8 mouse cellular contexts compared by ENCODE assay signal in the genomic region with DNA sequence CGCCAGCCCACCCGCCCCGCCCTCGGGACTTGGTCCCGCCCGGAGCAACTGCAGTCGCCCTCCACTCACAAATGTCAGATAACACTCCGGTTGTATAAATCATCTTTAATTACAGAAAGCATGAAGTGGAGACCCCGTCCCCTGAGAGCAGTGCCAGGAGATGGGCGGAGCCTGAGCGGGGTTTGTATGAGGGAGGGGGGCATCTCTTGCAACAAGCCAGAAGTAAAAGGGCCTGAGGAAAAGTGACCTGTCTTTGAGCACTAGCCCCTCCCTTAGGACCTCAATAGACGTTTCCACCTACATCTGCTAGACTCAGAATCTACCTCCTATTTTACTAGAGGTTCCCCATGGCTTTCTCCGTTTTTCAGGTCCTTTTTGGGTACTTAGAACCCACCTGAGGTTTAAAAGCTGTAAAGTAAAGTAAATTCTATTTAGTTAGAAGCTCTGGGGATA. TPM values are rescaled to one million over a fixed set of nuclear protein-coding genes. Genes with fewer than 3 reads are reported as not detected.
DNase-seq lines count a peak whose midpoint lies in the region; ATAC-seq and TF ChIP-seq lines count a peak whose summit lies in the region.

No protein-coding gene starts in this region.

- no peaks in the 10 kb centered on the region for H3K9me3 ChIP-seq in heart, embryonic 16.5 days (replicated peaks; ENCODE audit: control insufficient read depth, low read length)
- H3K9me3 ChIP-seq in G1E (replicated peaks): no peaks in the 10 kb centered on the region
- no peaks in the 10 kb centered on the region for H3K9me3 ChIP-seq in forebrain, postnatal 0 days (ENCODE audit: low read length)
- no peaks in the 10 kb centered on the region for H3K9me3 ChIP-seq in midbrain, embryonic 11.5 days (ENCODE audit: control insufficient read depth, low read length)

- H3K4me2 ChIP-seq in heart, embryonic 16.5 days (ENCODE audit: low read depth, low read length): peak overlapping the region; percentile 99
- peak overlapping the region; percentile 60 for H3K4me2 ChIP-seq in forebrain, postnatal 0 days (ENCODE audit: low read depth)
- peak overlapping the region; percentile 76 for H3K4me2 ChIP-seq in midbrain, embryonic 11.5 days

- no peak overlapping the region for H3K27ac ChIP-seq in heart, embryonic 16.5 days (ENCODE audit: low read length)
- H3K27ac ChIP-seq in forebrain, postnatal 0 days (ENCODE audit: low read depth, low read length): no peak overlapping the region
- H3K27ac ChIP-seq in midbrain, embryonic 11.5 days (ENCODE audit: low read depth, low read length): no peak overlapping the region

- H3K4me3 ChIP-seq in heart, embryonic 16.5 days (ENCODE audit: low read length): peak overlapping the region; percentile 73
- peak overlapping the region; percentile 73 for H3K4me3 ChIP-seq in G1E (ENCODE audit: low read depth, low read length)
- H3K4me3 ChIP-seq in forebrain, postnatal 0 days (ENCODE audit: low read depth, low read length): peak overlapping the region; percentile 34
- H3K4me3 ChIP-seq in midbrain, embryonic 11.5 days (ENCODE audit: low read depth, low read length): peak overlapping the region; percentile 31

- ATAC-seq in heart, embryonic 16.5 days (replicated peaks; ENCODE audit: extremely low read depth, insufficient read depth, low FRiP score): no peak
- no peak for ATAC-seq in G1E (ENCODE audit: extremely low read depth, insufficient number of reproducible peaks, low FRiP score, poor library complexity, severe bottlenecking)
- no peak for ATAC-seq in forebrain, postnatal 0 days
- no peak for ATAC-seq in midbrain, embryonic 11.5 days (ENCODE audit: low FRiP score)

- no peak for DNase-seq in heart, adult 8-10 months (ENCODE audit: low spot score)
- no peak for DNase-seq in G1E (ENCODE audit: low spot score)
- DNase-seq in forebrain, postnatal 0 days: no peak
- DNase-seq in midbrain, embryonic 11.5 days (ENCODE audit: low spot score, missing footprints): no peak
- DNase-seq in urinary bladder, adult 2 months (ENCODE audit: low spot score): no peak
- no peak for DNase-seq in adrenal gland, postnatal 10 days
- no peak for DNase-seq in thymus, postnatal 0 days (ENCODE audit: low spot score)

- TF ChIP-seq CTCF in G1E (IDR thresholded peaks at IDR 0.05; ENCODE audit: low read depth, low read length): no peak
- no peak for TF ChIP-seq CTCF in forebrain, postnatal 0 days (IDR thresholded peaks at IDR 0.05; ENCODE audit: low read depth)

- peak overlapping the region; percentile 79 for H3K9ac ChIP-seq in heart, embryonic 16.5 days (ENCODE audit: low read length)
- H3K9ac ChIP-seq in forebrain, postnatal 0 days: no peak overlapping the region
- H3K9ac ChIP-seq in midbrain, embryonic 11.5 days (ENCODE audit: low read length): peak overlapping the region; percentile 49; the same call in 1 of the 2 replicates

- WGBS in heart, embryonic 16.5 days: 4% methylated on average over 13 of the region's 13 CpGs
- WGBS in forebrain, postnatal 0 days: 4% methylated on average over 13 of the region's 13 CpGs
- 2% methylated on average over 13 of the region's 13 CpGs for WGBS in midbrain, embryonic 11.5 days

- no peaks in the 10 kb centered on the region for H3K36me3 ChIP-seq in heart, embryonic 16.5 days (ENCODE audit: control insufficient read depth, insufficient read depth)
- peaks cover 11% of the 10 kb centered on the region for H3K36me3 ChIP-seq in G1E (replicated peaks)
- H3K36me3 ChIP-seq in forebrain, postnatal 0 days (ENCODE audit: insufficient read depth): peaks cover 7% of the 10 kb centered on the region; the same call in 1 of the 2 replicates
- no peaks in the 10 kb centered on the region for H3K36me3 ChIP-seq in midbrain, embryonic 11.5 days (ENCODE audit: control insufficient read depth, insufficient read depth, low read length)

- H3K27me3 ChIP-seq in heart, embryonic 16.5 days (ENCODE audit: control insufficient read depth, insufficient read depth, low read length): 0 out of 2 replicates have a peak, but pooled peaks cover 2% of the 10 kb centered on the region
- peaks cover 65% of the 10 kb centered on the region for H3K27me3 ChIP-seq in G1E (ENCODE audit: insufficient read depth, low read length)
- no peaks in the 10 kb centered on the region for H3K27me3 ChIP-seq in forebrain, postnatal 0 days (ENCODE audit: insufficient read depth, low read length)
- peaks cover 12% of the 10 kb centered on the region for H3K27me3 ChIP-seq in midbrain, embryonic 11.5 days (ENCODE audit: control insufficient read depth, insufficient read depth, low read length)

- H3K4me1 ChIP-seq in heart, embryonic 16.5 days (ENCODE audit: control insufficient read depth, insufficient read depth, low read length): peaks cover 19% of the 10 kb centered on the region
- H3K4me1 ChIP-seq in G1E (ENCODE audit: insufficient read depth, low read depth, low read length): peaks cover 44% of the 10 kb centered on the region
- H3K4me1 ChIP-seq in forebrain, postnatal 0 days (ENCODE audit: insufficient read depth): peaks cover 12% of the 10 kb centered on the region
- H3K4me1 ChIP-seq in midbrain, embryonic 11.5 days (ENCODE audit: control insufficient read depth, insufficient read depth, low read length): peaks cover 21% of the 10 kb centered on the region

RNA-seq across cellular contexts. Expression of a gene that starts 0.3 kb away (rescaled TPM):
- polyA plus RNA-seq in heart, embryonic 16.5 days (2015; fragmentation: Nextera tagmentation; extraction: Ambion mirVana): 5.8 and 6.0 TPM in 2 replicates
- 1 to 10 TPM; 2.2 to 4.3 (median 3.8) TPM for total RNA-seq in heart, adult 8-10 months (2022)
- total RNA-seq in G1E (2014; fragmentation: Nextera tagmentation) (2.3 and 2.8 TPM in 2 replicates), G1E (2017) (1.1 and 1.2 TPM in 2 replicates)
- polyA plus RNA-seq in G1E (2012): 0.39 and 0.50 TPM in 2 replicates
- total RNA-seq in forebrain, postnatal 0 days (2014; rRNA removed): 0.33 and 3.8 TPM in 2 replicates
- polyA plus RNA-seq in forebrain, postnatal 0 days (2015; fragmentation: Nextera tagmentation; extraction: Ambion mirVana): 0.69 and 1.2 TPM in 2 replicates
- polyA plus RNA-seq in midbrain, embryonic 11.5 days (2014; fragmentation: Nextera tagmentation; extraction: Ambion mirVana): 0.67 and 0.79 TPM in 2 replicates
- polyA plus RNA-seq in urinary bladder, adult 2 months (2012; rRNA removed): 15.6 and 25.0 TPM in 2 replicates
- total RNA-seq in adrenal gland, postnatal 10 days (2021): 1 to 10 TPM; 2.3 to 7.9 TPM
- 3.2 and 3.4 TPM in 2 replicates for polyA plus RNA-seq in thymus, postnatal 0 days (2015; fragmentation: Nextera tagmentation; extraction: Ambion mirVana)

RNA-seq across cellular contexts. Expression of a gene that starts 5.6 kb away (rescaled TPM):
- polyA plus RNA-seq in heart, embryonic 16.5 days (2015; fragmentation: Nextera tagmentation; extraction: Ambion mirVana): 2.2 and 3.0 TPM in 2 replicates
- total RNA-seq in heart, adult 8-10 months (2022): 1 to 10 TPM; 2.1 to 3.3 (median 2.6) TPM
- total RNA-seq in G1E (2014; fragmentation: Nextera tagmentation): 24.9 and 28.9 TPM in 2 replicates
- total RNA-seq in G1E (2017): 3.6 and 4.2 TPM in 2 replicates
- polyA plus RNA-seq in G1E (2012): 7.7 and 8.6 TPM in 2 replicates
- total RNA-seq in forebrain, postnatal 0 days (2014; rRNA removed): 10.1 and 15.9 TPM in 2 replicates
- polyA plus RNA-seq in forebrain, postnatal 0 days (2015; fragmentation: Nextera tagmentation; extraction: Ambion mirVana): 1.6 and 3.1 TPM in 2 replicates
- polyA plus RNA-seq in midbrain, embryonic 11.5 days (2014; fragmentation: Nextera tagmentation; extraction: Ambion mirVana): 1.3 and 1.5 TPM in 2 replicates
- polyA plus RNA-seq in urinary bladder, adult 2 months (2012; rRNA removed): 6.3 and 7.2 TPM in 2 replicates
- total RNA-seq in adrenal gland, postnatal 10 days (2021): 1 to 10 TPM; 2.4 to 3.8 TPM
- 0.65 and 0.84 TPM in 2 replicates for polyA plus RNA-seq in thymus, postnatal 0 days (2015; fragmentation: Nextera tagmentation; extraction: Ambion mirVana)

RNA-seq across cellular contexts. Expression of a gene that starts 9.4 kb away (rescaled TPM):
- 3.1 TPM in 2 replicates for polyA plus RNA-seq in heart, embryonic 16.5 days (2015; fragmentation: Nextera tagmentation; extraction: Ambion mirVana)
- total RNA-seq in heart, adult 8-10 months (2022): under 1 TPM; 0.14 to 0.57 (median 0.31) TPM
- total RNA-seq in G1E (2014; fragmentation: Nextera tagmentation): not detected in 2 replicates
- total RNA-seq in G1E (2017): not detected in 2 replicates
- polyA plus RNA-seq in G1E (2012): not detected in 2 replicates
- total RNA-seq in forebrain, postnatal 0 days (2014; rRNA removed): 0.23 and 0.76 TPM in 2 replicates
- polyA plus RNA-seq in forebrain, postnatal 0 days (2015; fragmentation: Nextera tagmentation; extraction: Ambion mirVana): 0.74 and 1.2 TPM in 2 replicates
- 0.20 and 0.23 TPM in 2 replicates for polyA plus RNA-seq in midbrain, embryonic 11.5 days (2014; fragmentation: Nextera tagmentation; extraction: Ambion mirVana)
- polyA plus RNA-seq in urinary bladder, adult 2 months (2012; rRNA removed): 11.5 and 13.2 TPM in 2 replicates
- 1 to 10 TPM; 1.0 TPM for total RNA-seq in adrenal gland, postnatal 10 days (2021)
- polyA plus RNA-seq in thymus, postnatal 0 days (2015; fragmentation: Nextera tagmentation; extraction: Ambion mirVana): 11.2 and 12.8 TPM in 2 replicates

RNA-seq across cellular contexts. Expression of a gene that starts 19.1 kb away (rescaled TPM):
- not detected in 2 replicates for polyA plus RNA-seq in heart, embryonic 16.5 days (2015; fragmentation: Nextera tagmentation; extraction: Ambion mirVana)
- total RNA-seq in heart, adult 8-10 months (2022): not detected
- total RNA-seq in G1E (2014; fragmentation: Nextera tagmentation) (not detected in 2 replicates), G1E (2017) (0.05 and 0.06 TPM in 2 replicates)
- not detected in 2 replicates for polyA plus RNA-seq in G1E (2012)
- total RNA-seq in forebrain, postnatal 0 days (2014; rRNA removed): not detected in 2 replicates
- polyA plus RNA-seq in forebrain, postnatal 0 days (2015; fragmentation: Nextera tagmentation; extraction: Ambion mirVana): not detected in 2 replicates
- not detected in 2 replicates for polyA plus RNA-seq in midbrain, embryonic 11.5 days (2014; fragmentation: Nextera tagmentation; extraction: Ambion mirVana)
- not detected in 2 replicates for polyA plus RNA-seq in urinary bladder, adult 2 months (2012; rRNA removed)
- total RNA-seq in adrenal gland, postnatal 10 days (2021): not detected
- polyA plus RNA-seq in thymus, postnatal 0 days (2015; fragmentation: Nextera tagmentation; extraction: Ambion mirVana): not detected in 2 replicates

RNA-seq across cellular contexts. Expression of a gene that starts 22.3 kb away (rescaled TPM):
- not detected in 2 replicates for polyA plus RNA-seq in heart, embryonic 16.5 days (2015; fragmentation: Nextera tagmentation; extraction: Ambion mirVana)
- not detected for total RNA-seq in heart, adult 8-10 months (2022)
- not detected in 2 replicates for total RNA-seq in G1E (2014; fragmentation: Nextera tagmentation)
- not detected in 2 replicates for total RNA-seq in G1E (2017)
- not detected in 2 replicates for polyA plus RNA-seq in G1E (2012)
- not detected in 2 replicates for total RNA-seq in forebrain, postnatal 0 days (2014; rRNA removed)
- polyA plus RNA-seq in forebrain, postnatal 0 days (2015; fragmentation: Nextera tagmentation; extraction: Ambion mirVana): not detected in 2 replicates
- polyA plus RNA-seq in midbrain, embryonic 11.5 days (2014; fragmentation: Nextera tagmentation; extraction: Ambion mirVana): not detected in 2 replicates
- polyA plus RNA-seq in urinary bladder, adult 2 months (2012; rRNA removed): not detected in 2 replicates
- total RNA-seq in adrenal gland, postnatal 10 days (2021): not detected
- not detected in 2 replicates for polyA plus RNA-seq in thymus, postnatal 0 days (2015; fragmentation: Nextera tagmentation; extraction: Ambion mirVana)
